Mouse (Mus musculus) brain, adult 2 months (tissue): ENCODE results near the gene Ap2a2.
"Not testable (repeated sequence)": the region's sequence is repeated elsewhere in the genome, so short reads cannot be mapped to it uniquely, and the experiment has no call there.

ENCODE experiments used
- DNase-seq: peaks from one replicate; pipeline ENCODE4 v3.0.0; 2011; ENCODE audit warnings: low read depth, low spot score

The Ap2a2 gene

GRCm38 (mm10) chr7:141661481-141661880 is 99.5 kb downstream of the Ap2a2 start:
- DNase-seq: no peak

- DNase-seq: no peak
Measured at GRCm38 (mm10) chr7:141662223-141662622, 100.2 kb downstream of the Ap2a2 start.

GRCm38 (mm10) chr7:141666190-141666589 is 104.2 kb downstream of the Ap2a2 start:
- peak; percentile 77 for DNase-seq

- DNase-seq: not testable (repeated sequence)
Measured at GRCm38 (mm10) chr7:141669097-141669496, 107.1 kb downstream of the Ap2a2 start.

GRCm38 (mm10) chr7:141670999-141671398 is 109.0 kb downstream of the Ap2a2 start:
- peak; percentile 64 for DNase-seq

GRCm38 (mm10) chr7:141671626-141672291 is 109.8 kb downstream of the Ap2a2 start:
- DNase-seq: no peak

- DNase-seq: peak; percentile 58
Measured at GRCm38 (mm10) chr7:141678922-141679321, 116.9 kb downstream of the Ap2a2 start.
